Mouse (Mus musculus): ENCODE results near the gene Arhgap18.

Gene Arhgap18

GRCm38 (mm10) chr10:26832669-26833249 is 79.5 kb downstream of the Arhgap18 start:
- DNase-seq: no peak

- DNase-seq: no peak
These were observed 80.2 kb downstream of the Arhgap18 start for GRCm38 (mm10) chr10:26833393-26833792.

- DNase-seq: no peak
These were observed 96.1 kb downstream of the Arhgap18 start for GRCm38 (mm10) chr10:26849311-26849710.

GRCm38 (mm10) chr10:26849854-26850253 is 96.6 kb downstream of the Arhgap18 start:
- no peak for DNase-seq

- DNase-seq: no peak
These were observed 101.4 kb downstream of the Arhgap18 start for GRCm38 (mm10) chr10:26854556-26855100.

- DNase-seq: no peak
These were observed 102.8 kb downstream of the Arhgap18 start for GRCm38 (mm10) chr10:26855851-26856535.

GRCm38 (mm10) chr10:26857583-26857982 is 104.4 kb downstream of the Arhgap18 start:
- no peak for DNase-seq

GRCm38 (mm10) chr10:26858537-26858936 is 105.3 kb downstream of the Arhgap18 start:
- DNase-seq: no peak

GRCm38 (mm10) chr10:26861231-26861630 is 108.0 kb downstream of the Arhgap18 start:
- DNase-seq: no peak

- DNase-seq: no peak
These were observed 109.0 kb downstream of the Arhgap18 start for GRCm38 (mm10) chr10:26862207-26862606.

GRCm38 (mm10) chr10:26863982-26864381 is 110.8 kb downstream of the Arhgap18 start:
- DNase-seq: no peak

GRCm38 (mm10) chr10:26870802-26871201 is 117.6 kb downstream of the Arhgap18 start:
- DNase-seq: no peak

GRCm38 (mm10) chr10:26877309-26877708 is 124.1 kb downstream of the Arhgap18 start:
- no peak for DNase-seq

- DNase-seq: no peak
These were observed 125.8 kb downstream of the Arhgap18 start for GRCm38 (mm10) chr10:26878924-26879600.

GRCm38 (mm10) chr10:26884949-26885348 is 131.7 kb downstream of the Arhgap18 start:
- DNase-seq: no peak

GRCm38 (mm10) chr10:26889226-26889625 is 136.0 kb downstream of the Arhgap18 start:
- DNase-seq: no peak

- DNase-seq: no peak
These were observed 136.5 kb downstream of the Arhgap18 start for GRCm38 (mm10) chr10:26889754-26890153.

GRCm38 (mm10) chr10:26890269-26890955 is 137.2 kb downstream of the Arhgap18 start:
- peak; percentile 40 for DNase-seq

GRCm38 (mm10) chr10:26893091-26893490 is 139.9 kb downstream of the Arhgap18 start:
- no peak for DNase-seq

GRCm38 (mm10) chr10:26895726-26896125 is 142.5 kb downstream of the Arhgap18 start:
- no peak for DNase-seq

- no peak for DNase-seq
These were observed 147.2 kb downstream of the Arhgap18 start for GRCm38 (mm10) chr10:26900426-26900825.

- DNase-seq: no peak
These were observed 150.6 kb downstream of the Arhgap18 start for GRCm38 (mm10) chr10:26903781-26904180.

GRCm38 (mm10) chr10:26911176-26911575 is 158.0 kb downstream of the Arhgap18 start:
- no peak for DNase-seq

Measured in liver (tissue).